Mouse (Mus musculus): ENCODE results near the gene Gm20390.

Gm20390 gene

GRCm38 (mm10) chr11:93968005-93968847 is at the start of gene Gm20390, which contains the start of gene Nme1:
Gm20390 (minus strand) TSS chr11:93968293.
Nme1 (minus strand) TSS chr11:93968521.
- peak; percentile 90 for ATAC-seq (ENCODE audit: low TSS enrichment)

GRCm38 (mm10) chr11:94003346-94003745 is 35.3 kb upstream of the Gm20390 start:
- no peak for ATAC-seq (ENCODE audit: low TSS enrichment)

GRCm38 (mm10) chr11:93999276-93999675 is 31.2 kb upstream of the Gm20390 start:
- no peak for ATAC-seq (ENCODE audit: low TSS enrichment)

- ATAC-seq (ENCODE audit: low TSS enrichment), result no peak
Observed at GRCm38 (mm10) chr11:93997141-93997775, 29.2 kb upstream of the Gm20390 start.

GRCm38 (mm10) chr11:93996306-93997140 is 28.4 kb upstream of the Gm20390 start:
- peak; percentile 25 for ATAC-seq (ENCODE audit: low TSS enrichment)

- peak; percentile 84 for ATAC-seq (ENCODE audit: low TSS enrichment)
Observed at GRCm38 (mm10) chr11:93995720-93996305, 27.7 kb upstream of the Gm20390 start, which contains the start of gene Spag9. Spag9 (plus strand) TSS chr11:93996091.

- ATAC-seq (ENCODE audit: low TSS enrichment), result peak; percentile 86
Observed at GRCm38 (mm10) chr11:93995111-93995719, 27.1 kb upstream of the Gm20390 start.

- ATAC-seq (ENCODE audit: low TSS enrichment), result no peak
Observed at GRCm38 (mm10) chr11:93994531-93994930, 26.4 kb upstream of the Gm20390 start.

GRCm38 (mm10) chr11:93988328-93989062 is 20.4 kb upstream of the Gm20390 start:
- no peak for ATAC-seq (ENCODE audit: low TSS enrichment)

GRCm38 (mm10) chr11:93987625-93988327 is 19.7 kb upstream of the Gm20390 start:
- ATAC-seq (ENCODE audit: low TSS enrichment), result peak; percentile 47; the same call in 1 of the 2 replicates

GRCm38 (mm10) chr11:93987026-93987425 is 18.9 kb upstream of the Gm20390 start:
- no peak for ATAC-seq (ENCODE audit: low TSS enrichment)

GRCm38 (mm10) chr11:93986298-93986697 is 18.2 kb upstream of the Gm20390 start:
- no peak for ATAC-seq (ENCODE audit: low TSS enrichment)

GRCm38 (mm10) chr11:93985265-93985664 is 17.2 kb upstream of the Gm20390 start:
- no peak for ATAC-seq (ENCODE audit: low TSS enrichment)

- no peak for ATAC-seq (ENCODE audit: low TSS enrichment)
Observed at GRCm38 (mm10) chr11:93984619-93985018, 16.5 kb upstream of the Gm20390 start.

GRCm38 (mm10) chr11:93979502-93980049 is 11.5 kb upstream of the Gm20390 start:
- no peak for ATAC-seq (ENCODE audit: low TSS enrichment)

GRCm38 (mm10) chr11:93972951-93973350 is 4.9 kb upstream of the Gm20390 start:
- ATAC-seq (ENCODE audit: low TSS enrichment), result no peak

GRCm38 (mm10) chr11:93969799-93970198 is 1.7 kb upstream of the Gm20390 start:
- ATAC-seq (ENCODE audit: low TSS enrichment), result no peak

- ATAC-seq (ENCODE audit: low TSS enrichment), result no peak
Observed at GRCm38 (mm10) chr11:93969171-93969570, 1.1 kb upstream of the Gm20390 start.

- ATAC-seq (ENCODE audit: low TSS enrichment), result no peak
Observed at GRCm38 (mm10) chr11:93968848-93969128, 695 bp upstream of the Gm20390 start.

- peak; percentile 1; the same call in 1 of the 2 replicates for ATAC-seq (ENCODE audit: low TSS enrichment)
Observed at GRCm38 (mm10) chr11:93967381-93967780, 712 bp downstream of the Gm20390 start.

Data from frontal cortex, adult (tissue).